Mouse (Mus musculus) kidney, postnatal 25 days (tissue): ENCODE data around the gene Spryd4.
"Not testable (repeated sequence)": the region's sequence is repeated elsewhere in the genome, so short reads cannot be mapped to it uniquely, and the experiment has no call there.

Source experiments
- DNase-seq, 2 experiments: peaks; one replicate each; pipeline ENCODE4 v3.0.0; 2021; ENCODE audit warnings: mixed read lengths in 2 of 2

The Spryd4 gene

DNA sequence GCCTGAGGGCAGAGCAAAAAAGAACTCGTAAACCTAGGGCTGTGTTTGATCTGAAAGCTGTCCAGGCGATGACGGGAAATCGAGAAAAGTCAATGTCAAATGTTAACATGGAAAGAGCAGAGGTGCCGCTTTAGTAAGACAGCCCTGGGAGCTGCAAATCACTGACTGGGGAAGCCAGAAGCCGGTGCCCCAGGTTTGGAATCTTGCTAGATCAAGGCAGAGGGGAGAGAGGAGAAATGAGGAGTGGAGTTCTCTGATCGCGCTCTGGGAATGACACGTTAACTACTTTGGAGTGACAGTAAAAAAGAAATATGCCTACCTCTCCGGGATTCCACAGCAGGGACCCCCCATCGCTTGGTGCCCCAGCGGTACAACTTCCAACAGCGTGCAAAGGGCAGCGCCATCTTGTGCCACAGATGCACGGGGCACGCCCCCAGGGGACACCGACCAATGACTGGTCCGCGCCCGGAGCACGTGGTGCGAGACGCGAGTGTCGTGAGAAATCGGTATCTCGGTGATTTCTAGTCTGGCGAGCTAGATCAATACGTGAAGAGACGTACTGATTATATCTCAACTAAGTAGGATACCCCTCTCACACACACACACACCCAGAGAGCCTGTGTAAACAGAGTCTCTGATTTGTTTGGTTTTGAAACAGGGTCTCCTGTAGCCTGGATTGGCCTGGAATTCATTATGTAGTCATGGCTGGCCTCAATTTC is at the start of gene Spryd4:
Spryd4 (minus strand) TSS at position 418 of the 719 bp plus-strand sequence.
- peak; percentile 95 to 96 for DNase-seq

DNA sequence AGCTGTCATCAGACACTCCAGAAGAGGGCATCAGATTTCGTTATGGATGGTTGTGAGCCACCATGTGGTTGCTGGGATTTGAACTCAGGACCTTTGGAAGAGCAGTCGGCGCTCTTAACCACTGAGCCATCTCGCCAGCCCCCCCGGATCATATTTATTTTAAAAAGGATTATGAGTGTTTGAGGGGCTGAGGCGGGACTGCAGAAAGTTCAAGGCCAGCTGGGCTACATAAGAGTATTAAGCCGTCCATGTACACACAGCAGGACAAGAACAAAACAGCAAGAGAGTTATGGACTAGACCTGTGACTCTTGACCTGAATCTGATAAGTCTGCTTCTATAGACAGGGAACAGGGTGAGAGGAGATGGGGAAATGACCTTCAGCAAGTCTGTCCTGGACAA is 48.8 kb upstream of the Spryd4 start:
- DNase-seq, result not testable (repeated sequence)

DNA sequence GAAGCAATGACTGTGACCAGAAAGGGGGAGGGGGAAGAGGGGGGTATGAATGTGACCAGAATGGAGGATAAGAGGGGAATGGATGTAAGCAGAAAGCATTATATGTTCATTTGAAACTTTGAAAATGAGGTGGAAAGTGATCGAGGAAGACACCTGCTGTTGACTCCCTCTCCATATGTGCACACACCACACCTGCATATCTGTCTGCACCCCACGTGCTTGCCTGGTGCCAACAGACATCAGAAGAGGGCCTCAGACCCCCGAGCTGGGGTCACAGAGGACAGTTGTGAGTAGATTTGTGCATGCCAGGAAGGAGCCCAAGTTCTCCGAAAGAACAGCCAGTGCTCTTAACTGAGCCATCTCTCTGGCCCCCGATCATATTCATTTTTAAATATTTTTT is 48.3 kb upstream of the Spryd4 start:
- no peak for DNase-seq

- DNase-seq, result no peak
Observed at GRCm38 (mm10) chr10:128258953-128259352, 47.3 kb upstream of the Spryd4 start.

DNA sequence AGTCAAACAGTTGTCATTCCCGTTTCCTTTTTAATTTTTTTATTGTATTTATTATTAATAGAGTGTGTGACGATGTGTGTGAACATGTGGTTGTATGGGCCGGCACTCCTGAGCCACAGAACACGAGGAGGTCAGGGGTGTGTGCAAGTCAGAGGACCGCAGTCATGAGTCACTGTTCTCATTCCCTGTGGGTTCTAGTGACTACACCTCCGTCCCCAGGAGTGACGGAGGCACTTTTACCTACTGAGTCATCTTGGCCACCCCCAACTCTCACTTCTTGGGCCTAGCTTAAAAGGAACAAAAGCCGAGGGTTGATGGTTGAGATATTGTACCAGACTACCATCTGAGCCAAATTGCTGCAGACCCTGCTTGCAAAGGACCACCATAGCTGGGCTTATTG is 44.7 kb upstream of the Spryd4 start:
- DNase-seq, result no peak

DNA sequence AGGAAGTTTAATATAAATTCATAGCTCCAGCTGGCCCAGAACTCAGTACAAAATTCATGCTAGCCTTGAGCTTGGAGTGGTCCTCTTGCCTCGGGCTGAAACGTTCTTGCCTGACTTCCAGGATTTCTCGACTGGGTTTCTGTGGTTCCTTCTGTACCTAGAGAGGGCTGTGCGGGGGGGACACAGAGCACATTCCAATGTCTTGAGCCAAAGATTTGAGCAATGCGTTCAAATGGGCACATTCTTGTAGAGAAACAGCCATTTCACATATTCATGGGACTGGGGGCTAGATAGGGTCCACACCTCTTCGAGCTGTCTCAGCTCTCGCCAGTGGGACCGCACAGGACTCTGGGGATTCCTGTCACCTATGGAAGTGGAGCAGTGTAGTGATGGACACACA is 44.3 kb upstream of the Spryd4 start:
- no peak for DNase-seq

DNA sequence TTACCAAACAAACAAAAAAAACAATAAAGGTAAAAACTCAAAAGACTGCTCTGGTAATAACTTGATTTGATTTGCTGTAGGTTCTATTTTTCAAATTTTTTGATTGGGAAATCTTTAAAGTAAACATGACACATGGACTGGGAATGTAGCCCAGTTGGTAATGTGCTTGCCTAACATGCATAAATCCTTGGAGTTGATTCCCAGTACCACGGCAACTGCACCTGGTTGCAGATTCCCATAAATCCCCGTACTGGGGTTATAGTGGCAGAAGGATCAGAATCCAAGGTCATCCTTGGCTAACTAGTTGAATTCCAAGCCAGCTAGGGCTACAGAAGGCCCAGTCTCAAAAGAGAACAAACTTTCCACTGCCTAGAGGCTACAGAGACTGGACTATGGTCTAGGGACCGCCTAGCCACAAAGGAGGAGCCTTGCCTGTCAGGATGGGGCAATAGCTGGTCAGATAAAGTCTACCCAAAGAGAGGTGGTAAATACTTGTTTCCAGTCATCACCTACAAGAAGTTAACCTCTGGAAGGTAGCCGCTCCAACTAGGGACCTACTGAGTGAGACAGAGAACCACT is 42.2 kb upstream of the Spryd4 start, which contains the start of gene Apon:
Apon (plus strand) TSS at position 420 of the 579 bp plus-strand sequence.
- DNase-seq, result no peak

- no peak for DNase-seq
Observed at GRCm38 (mm10) chr10:128250565-128250964, 39.0 kb upstream of the Spryd4 start.

DNA sequence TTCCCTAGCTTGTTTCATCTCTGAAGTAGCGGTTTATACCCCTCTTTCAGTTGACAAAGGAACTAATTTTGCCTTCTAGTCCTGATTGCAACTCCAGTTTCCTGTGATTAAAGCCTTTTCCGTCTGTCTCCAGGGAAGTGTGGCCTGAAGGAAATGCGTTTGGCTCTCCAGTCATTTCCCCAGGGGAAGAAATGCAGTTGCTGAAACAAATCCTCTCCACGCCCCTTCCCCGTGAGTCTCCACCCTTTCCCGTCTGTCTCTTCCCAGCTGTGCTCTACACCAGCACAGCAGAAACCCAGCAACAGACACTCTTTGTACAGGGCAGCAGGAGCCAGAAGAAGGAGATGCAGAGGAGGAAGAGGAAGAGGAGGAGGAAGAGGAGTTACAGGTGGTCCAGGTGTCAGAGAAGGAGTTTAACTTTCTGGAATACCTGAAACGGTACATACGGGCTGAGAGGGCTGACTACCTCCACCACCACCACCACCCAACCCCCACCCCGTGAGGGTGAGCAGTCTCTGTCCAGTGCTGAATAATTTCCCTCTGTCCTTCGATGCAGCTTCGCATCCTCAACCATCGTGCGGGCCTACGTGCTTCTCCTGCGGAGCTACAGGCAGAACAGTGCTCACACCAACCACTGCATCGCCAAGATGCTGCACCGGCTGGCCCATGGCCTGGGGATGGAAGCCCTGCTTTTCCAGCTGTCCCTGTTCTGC is 35.6 kb upstream of the Spryd4 start:
- DNase-seq, result peak; percentile 64 to 80

DNA sequence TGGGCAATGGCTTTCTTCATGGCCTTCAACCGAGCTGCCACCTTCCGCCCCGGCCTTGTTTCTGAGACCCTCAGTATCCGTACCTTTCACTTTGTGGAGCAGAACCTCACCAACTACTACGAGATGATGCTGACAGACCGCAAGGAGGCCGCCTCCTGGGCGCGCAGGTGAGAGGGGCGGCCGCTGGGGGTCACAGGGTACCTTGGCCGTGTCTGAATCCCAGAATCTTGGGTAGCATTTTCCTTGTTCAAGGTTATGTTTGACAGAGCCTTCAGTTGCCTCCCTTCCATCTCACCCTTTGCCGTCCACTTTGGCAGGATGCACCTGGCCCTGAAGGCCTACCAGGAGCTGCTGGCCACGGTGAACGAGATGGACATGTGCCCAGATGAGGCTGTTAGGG is 32.5 kb upstream of the Spryd4 start:
- no peak for DNase-seq

DNA sequence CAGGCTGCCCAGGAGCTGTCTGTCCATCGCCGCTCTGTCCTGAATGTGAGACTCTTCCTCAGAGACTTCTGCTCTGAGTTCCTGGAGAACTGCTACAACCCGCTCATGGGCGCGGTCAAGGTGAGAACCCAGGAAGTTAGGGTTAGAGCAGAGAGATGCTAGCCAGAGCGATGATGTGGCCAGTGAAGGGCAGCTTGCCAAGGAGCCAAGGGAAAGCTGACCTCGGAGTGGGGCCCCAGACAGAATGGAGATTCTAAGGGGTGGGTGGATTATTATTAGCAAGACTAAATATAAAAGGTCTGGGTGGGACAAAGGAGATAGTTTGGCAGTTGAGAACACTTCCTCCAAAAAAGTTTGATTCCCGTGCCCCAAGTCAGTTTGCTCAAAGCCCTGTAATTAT is 31.6 kb upstream of the Spryd4 start:
- peak in 1 of 2 experiments; percentile 8 for DNase-seq

DNA sequence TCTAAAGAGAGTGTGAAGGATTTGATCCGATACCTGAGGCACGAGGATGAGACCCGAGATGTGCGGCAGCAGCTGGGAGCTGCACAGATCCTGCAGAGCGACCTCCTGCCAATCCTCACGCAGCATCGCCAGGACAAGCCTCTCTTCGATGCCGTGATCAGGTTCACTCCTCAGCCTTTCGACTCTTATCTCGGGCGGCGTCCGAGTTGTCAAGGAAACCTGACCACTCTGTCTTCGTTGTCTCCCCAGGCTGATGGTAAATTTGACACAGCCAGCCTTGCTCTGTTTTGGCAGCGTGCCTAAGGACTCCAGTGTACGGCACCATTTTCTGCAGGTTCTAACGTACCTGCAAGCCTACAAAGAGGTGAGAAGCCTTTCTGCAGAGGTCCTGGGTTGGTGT is 28.5 kb upstream of the Spryd4 start:
- no peak for DNase-seq

- DNase-seq, result no peak
Observed at GRCm38 (mm10) chr10:128239140-128239539, 27.5 kb upstream of the Spryd4 start.

DNA sequence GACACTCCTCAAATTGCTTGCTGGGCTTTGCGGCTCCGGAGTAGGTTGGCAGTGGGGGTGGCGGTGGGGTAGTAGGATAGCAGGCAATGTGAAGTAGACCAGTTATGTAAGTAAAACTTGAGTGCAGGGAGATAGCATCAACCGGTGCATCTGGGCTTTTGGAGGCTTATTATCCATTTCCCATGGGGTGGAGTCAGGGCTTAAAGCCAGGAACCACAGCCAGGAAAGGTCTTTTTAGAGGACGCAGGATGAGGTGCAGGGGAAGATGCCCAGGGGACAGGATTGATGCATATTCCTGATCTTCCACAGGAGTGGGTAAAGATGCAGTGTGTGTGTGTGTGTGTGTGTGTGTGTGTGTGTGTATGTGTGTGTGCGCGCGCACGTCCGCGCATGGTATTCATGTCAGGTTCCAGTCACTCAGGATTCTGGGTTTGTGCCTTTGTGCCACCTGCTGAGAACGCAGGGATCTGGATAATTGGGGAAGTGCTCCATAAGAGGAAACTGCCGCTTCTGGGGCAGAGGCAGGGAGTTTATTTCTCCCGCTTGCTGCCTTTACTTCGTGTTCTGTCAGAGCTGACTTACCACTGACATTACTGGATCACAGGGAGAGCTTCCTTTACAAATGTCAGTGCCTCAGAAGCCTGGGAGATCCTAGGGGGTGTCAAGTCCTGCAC is 26.3 kb upstream of the Spryd4 start:
- DNase-seq, result peak; percentile 24 to 46

DNA sequence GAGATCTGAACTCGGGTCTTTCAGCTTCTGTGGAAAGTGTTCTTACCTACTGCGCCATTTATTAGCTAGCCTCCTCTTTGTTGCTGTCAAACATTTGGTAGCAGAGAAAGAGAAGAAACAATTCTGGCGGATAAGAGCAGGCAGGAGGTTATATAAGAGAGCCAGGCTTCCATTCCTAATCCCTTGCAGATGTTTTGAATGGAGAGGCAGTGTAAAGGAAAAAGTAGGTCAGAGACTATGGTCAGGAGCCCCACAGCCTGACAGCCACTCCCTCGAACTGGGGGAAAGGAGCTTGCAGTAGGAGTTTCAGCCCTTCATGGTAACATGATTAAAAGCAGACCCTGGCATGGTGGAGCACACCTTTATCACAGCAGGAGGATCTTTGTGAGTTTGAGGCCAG is 24.7 kb upstream of the Spryd4 start:
- no peak for DNase-seq

- DNase-seq, result peak; percentile 73 to 74
Observed at GRCm38 (mm10) chr10:128232420-128232985, 20.9 kb upstream of the Spryd4 start.

DNA sequence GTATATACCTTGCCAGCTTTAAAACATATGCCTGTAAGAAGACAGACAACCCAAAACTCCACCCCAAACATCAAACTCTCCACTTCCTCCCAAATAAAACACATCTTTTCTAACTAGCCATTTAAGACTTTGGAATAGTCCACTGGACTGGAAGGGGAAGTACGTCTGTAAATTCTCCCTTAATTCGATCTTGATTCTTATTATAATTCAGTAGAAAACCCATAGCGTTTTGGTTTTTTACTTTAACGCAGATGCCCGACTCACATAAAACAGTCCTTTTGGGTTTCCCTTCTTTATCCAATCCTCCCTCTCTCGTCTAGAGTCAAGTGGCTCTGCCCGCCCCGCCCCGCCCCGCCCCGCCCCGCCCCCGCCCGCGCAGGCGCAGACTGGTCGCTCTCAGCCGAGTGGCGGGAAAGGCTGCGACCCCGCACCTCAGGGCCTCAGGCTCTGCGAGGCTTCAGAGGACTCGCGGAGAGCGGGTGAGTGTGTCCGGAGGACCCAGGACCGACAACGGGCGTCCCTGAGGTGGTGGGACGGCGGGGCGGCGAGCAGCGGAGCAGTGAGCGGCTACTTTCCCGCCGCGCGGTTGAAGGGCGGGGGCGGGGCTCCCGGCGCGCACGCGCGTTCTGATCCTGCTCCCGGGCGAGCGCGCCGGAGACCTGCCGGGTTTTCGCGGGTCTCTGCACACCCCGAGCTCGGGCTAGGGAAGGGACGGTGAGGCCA is 20.3 kb upstream of the Spryd4 start, which contains the start of gene Timeless:
Timeless (plus strand) TSS at position 369 of the 723 bp plus-strand sequence.
- DNase-seq, result peak; percentile 87 to 92

GRCm38 (mm10) chr10:128231146-128231545 is 19.5 kb upstream of the Spryd4 start:
- no peak for DNase-seq

DNA sequence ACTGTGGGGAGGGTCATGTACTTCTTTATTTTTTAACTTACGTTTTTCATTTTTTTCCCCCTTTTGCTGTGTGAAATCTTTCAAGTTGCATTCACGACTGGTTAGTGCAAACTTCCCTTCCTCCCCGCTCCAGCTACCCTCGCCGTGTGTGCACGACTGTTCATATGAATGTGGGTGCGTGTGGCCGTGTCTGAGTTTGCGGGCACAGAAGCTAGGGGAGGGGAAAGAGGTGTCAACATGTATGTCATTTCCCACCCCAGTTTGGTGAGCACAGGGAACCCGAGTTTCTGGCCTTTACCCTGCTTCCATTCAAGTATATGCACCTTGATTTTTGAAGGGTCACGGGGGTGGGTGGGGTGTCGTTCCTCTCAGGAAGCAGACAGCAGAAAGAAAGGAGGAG is 19.0 kb upstream of the Spryd4 start:
- no peak for DNase-seq

- no peak for DNase-seq
Observed at GRCm38 (mm10) chr10:128228009-128228408, 16.4 kb upstream of the Spryd4 start.

DNA sequence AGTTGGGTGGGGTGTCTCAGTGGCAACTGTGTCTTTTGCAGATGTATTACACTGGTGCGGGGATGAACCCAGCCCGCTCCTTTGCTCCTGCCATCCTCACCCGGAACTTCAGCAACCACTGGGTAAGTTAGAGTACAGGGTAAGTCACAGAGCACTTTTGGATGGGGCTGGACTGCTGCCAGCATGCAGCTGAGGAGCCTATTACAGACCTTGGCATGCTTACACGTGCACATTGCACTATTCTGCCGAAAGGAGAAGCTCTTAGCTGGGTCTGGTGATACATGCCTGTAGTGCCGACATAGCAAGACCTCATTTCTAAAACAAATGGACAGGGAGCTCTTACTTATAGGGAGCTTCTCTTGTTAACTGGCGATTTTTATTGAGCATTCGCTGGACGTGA is 16.0 kb upstream of the Spryd4 start:
- no peak for DNase-seq

GRCm38 (mm10) chr10:128225538-128225937 is 13.9 kb upstream of the Spryd4 start, which contains the start of gene Mip:
TSS of gene Mip (plus strand) at chr10:128225838.
- no peak for DNase-seq
